In the genomic region with DNA sequence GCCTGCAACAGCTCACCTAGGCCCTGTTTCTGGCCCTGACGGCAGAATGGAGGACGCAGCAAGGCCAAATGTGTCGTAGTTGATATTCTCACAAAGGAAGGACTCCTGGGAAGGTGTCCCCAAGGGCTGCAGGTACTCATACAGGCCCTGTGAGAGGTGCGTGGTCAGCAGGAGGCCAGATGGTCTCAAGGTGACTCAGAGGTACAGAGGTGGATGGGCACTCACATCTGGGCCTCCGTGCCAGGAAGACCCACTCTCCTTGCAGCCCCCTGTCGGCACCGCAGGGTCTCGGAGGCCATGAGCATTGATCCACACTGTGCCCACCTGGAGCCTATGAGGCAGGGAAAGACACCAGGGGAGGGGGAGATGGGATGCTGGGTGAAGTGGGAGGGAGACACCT, we compare ENCODE assay signal across 28 mouse cellular contexts. TPM values are rescaled to one million over a fixed set of nuclear protein-coding genes. Genes with fewer than 3 reads are reported as not detected.
DNase-seq lines count a peak whose midpoint lies in the region; ATAC-seq and TF ChIP-seq lines count a peak whose summit lies in the region.
"Had no signal": no experiment of that assay in that cellular context is flagged by ENCODE, and none has a peak within 500 bp of the region (broad histone marks: within the 10 kb centered on the region; RNA-seq: fewer than 3 reads in every experiment).

No protein-coding gene starts in this region.

- H3K4me1 ChIP-seq in midbrain, embryonic 13.5 days (replicated peaks): 0 out of 2 replicates have a peak, but pooled peaks cover 3% of the 10 kb centered on the region
- peaks cover 3% of the 10 kb centered on the region; the same call in 1 of the 2 replicates for H3K4me1 ChIP-seq in midbrain, embryonic 11.5 days (ENCODE audit: control insufficient read depth, insufficient read depth, low read length)
- H3K4me1 ChIP-seq: forebrain, embryonic 13.5 days had no signal

- H3K36me3 ChIP-seq in midbrain, embryonic 13.5 days: peaks cover 45% of the 10 kb centered on the region
- H3K36me3 ChIP-seq in midbrain, embryonic 11.5 days (ENCODE audit: control insufficient read depth, insufficient read depth, low read length): no peaks in the 10 kb centered on the region; the same call in 1 of the 2 replicates

- intact Hi-C loops in gastrocnemius, adult 2 months (cut with DNase I): no loop called here

- TF ChIP-seq CTCF in gastrocnemius, adult 2 months (IDR thresholded peaks at IDR 0.05): no peak

- DNase-seq in adrenal gland, postnatal 14 days: peak; percentile 8
- no peak for DNase-seq in adrenal gland, adult (ENCODE audit: inconsistent age in 2 of 2, low spot score in 1 of 2)
- DNase-seq in gastrocnemius, adult 2 months: no peak
- DNase-seq in gastrocnemius, postnatal 10 days: no peak
- no peak for DNase-seq in midbrain, embryonic 11.5 days (ENCODE audit: low spot score, missing footprints)
- DNase-seq: adrenal gland, postnatal 10 days; cerebellum, adult 11 months; cerebellum, adult 2 months; cerebellum, postnatal 10 days; forebrain, postnatal 0 days; gastrocnemius, postnatal 36 days; heart, postnatal 10 days; heart, postnatal 36 days; kidney, adult 11 months had no signal

- no peak overlapping the region for H3K4me3 ChIP-seq in gastrocnemius, adult 2 months
- H3K4me3 ChIP-seq in midbrain, embryonic 13.5 days (replicated peaks): no peak overlapping the region
- no peak overlapping the region for H3K4me3 ChIP-seq in midbrain, embryonic 11.5 days (ENCODE audit: low read depth, low read length)
- H3K4me3 ChIP-seq: embryonic facial prominence, embryonic 12.5 days; embryonic facial prominence, embryonic 15.5 days; forebrain, embryonic 13.5 days; heart, embryonic 12.5 days; heart, embryonic 15.5 days; hindbrain, embryonic 10.5 days; hindbrain, embryonic 13.5 days; intestine, embryonic 15.5 days had no signal

- H3K9me3 ChIP-seq in midbrain, embryonic 13.5 days: no peaks in the 10 kb centered on the region
- H3K9me3 ChIP-seq in midbrain, embryonic 11.5 days (ENCODE audit: control insufficient read depth, low read length): no peaks in the 10 kb centered on the region
- H3K9me3 ChIP-seq: embryonic facial prominence, embryonic 12.5 days; embryonic facial prominence, embryonic 15.5 days; forebrain, embryonic 13.5 days; heart, embryonic 12.5 days; heart, embryonic 15.5 days; hindbrain, embryonic 10.5 days; hindbrain, embryonic 13.5 days; intestine, embryonic 15.5 days had no signal

- ATAC-seq in midbrain, embryonic 13.5 days: no peak
- ATAC-seq in midbrain, embryonic 11.5 days (ENCODE audit: low FRiP score): no peak
- ATAC-seq: activated CD4-positive, CD25-positive, alpha-beta regulatory T cell, adult 4 months; forebrain, embryonic 13.5 days; forebrain, postnatal 0 days; hindbrain, embryonic 16.5 days; intestine, embryonic 15.5 days had no signal

- H3K27ac ChIP-seq in gastrocnemius, adult 2 months: peak overlapping the region; percentile 12; the same call in 1 of the 2 replicates
- no peak overlapping the region for H3K27ac ChIP-seq in midbrain, embryonic 13.5 days
- H3K27ac ChIP-seq in midbrain, embryonic 11.5 days (ENCODE audit: low read depth, low read length): no peak overlapping the region
- H3K27ac ChIP-seq: embryonic facial prominence, embryonic 12.5 days; embryonic facial prominence, embryonic 15.5 days; forebrain, embryonic 13.5 days; heart, embryonic 15.5 days; hindbrain, embryonic 10.5 days; hindbrain, embryonic 13.5 days; intestine, embryonic 15.5 days had no signal

- H3K9ac ChIP-seq in midbrain, embryonic 13.5 days (replicated peaks): 0 out of 2 replicates have a peak overlapping the region, but pooled peaks have one; percentile 3
- H3K9ac ChIP-seq in midbrain, embryonic 11.5 days (ENCODE audit: low read length): no peak overlapping the region
- H3K9ac ChIP-seq: embryonic facial prominence, embryonic 12.5 days; embryonic facial prominence, embryonic 15.5 days; forebrain, embryonic 13.5 days; forebrain, postnatal 0 days; heart, embryonic 12.5 days; heart, embryonic 15.5 days; intestine, embryonic 15.5 days had no signal

- H3K27me3 ChIP-seq in midbrain, embryonic 13.5 days: no peaks in the 10 kb centered on the region
- no peaks in the 10 kb centered on the region for H3K27me3 ChIP-seq in midbrain, embryonic 11.5 days (ENCODE audit: control insufficient read depth, insufficient read depth, low read length)
- H3K27me3 ChIP-seq: embryonic facial prominence, embryonic 12.5 days; embryonic facial prominence, embryonic 15.5 days; forebrain, embryonic 13.5 days; heart, embryonic 12.5 days; heart, embryonic 15.5 days; hindbrain, embryonic 13.5 days; intestine, embryonic 15.5 days had no signal

- H3K4me2 ChIP-seq in midbrain, embryonic 13.5 days (replicated peaks): no peak overlapping the region
- no peak overlapping the region for H3K4me2 ChIP-seq in midbrain, embryonic 11.5 days
- H3K4me2 ChIP-seq: embryonic facial prominence, embryonic 12.5 days; embryonic facial prominence, embryonic 15.5 days; forebrain, embryonic 13.5 days; heart, embryonic 12.5 days; heart, embryonic 15.5 days; hindbrain, embryonic 13.5 days; intestine, embryonic 15.5 days had no signal

- 94% methylated on average over 8 of the region's 8 CpGs for WGBS in midbrain, embryonic 13.5 days
- 95% methylated on average over 8 of the region's 8 CpGs for WGBS in midbrain, embryonic 11.5 days

RNA-seq across cellular contexts. Expression of a gene that starts 8.6 kb away (rescaled TPM):
- total RNA-seq in adrenal gland, postnatal 14 days (2021): 55.6 and 58.5 TPM in 2 replicates
- total RNA-seq in gastrocnemius, adult 2 months (2021): 10 to 100 TPM; 34.7 to 39.7 TPM
- total RNA-seq in gastrocnemius, postnatal 10 days (2021): 10 to 100 TPM; 46.6 to 48.2 TPM
- 93.0 and 96.0 TPM in 2 replicates for polyA plus RNA-seq in midbrain, embryonic 13.5 days (2015; fragmentation: Nextera tagmentation; extraction: Ambion mirVana)
- polyA plus RNA-seq in midbrain, embryonic 11.5 days (2014; fragmentation: Nextera tagmentation; extraction: Ambion mirVana): 104 and 105 TPM in 2 replicates

RNA-seq across cellular contexts. Expression of a gene that starts 8.9 kb away (rescaled TPM):
- total RNA-seq in adrenal gland, postnatal 14 days (2021): 59.8 and 59.9 TPM in 2 replicates
- total RNA-seq in gastrocnemius, adult 2 months (2021): 10 to 100 TPM; 11.6 to 15.1 TPM
- total RNA-seq in gastrocnemius, postnatal 10 days (2021): 10 to 100 TPM; 23.9 to 28.6 TPM
- polyA plus RNA-seq in midbrain, embryonic 13.5 days (2015; fragmentation: Nextera tagmentation; extraction: Ambion mirVana): 24.7 and 27.2 TPM in 2 replicates
- 22.0 and 25.7 TPM in 2 replicates for polyA plus RNA-seq in midbrain, embryonic 11.5 days (2014; fragmentation: Nextera tagmentation; extraction: Ambion mirVana)

RNA-seq across cellular contexts. Expression of a gene that starts 9.2 kb away (rescaled TPM):
- total RNA-seq in adrenal gland, postnatal 14 days (2021): 13.3 and 25.0 TPM in 2 replicates
- total RNA-seq in gastrocnemius, adult 2 months (2021): 1 to 10 TPM; 2.2 to 3.3 TPM
- total RNA-seq in gastrocnemius, postnatal 10 days (2021): 1 to 10 TPM; 2.3 to 4.3 TPM
- 0.82 and 1.3 TPM in 2 replicates for polyA plus RNA-seq in midbrain, embryonic 13.5 days (2015; fragmentation: Nextera tagmentation; extraction: Ambion mirVana)
- polyA plus RNA-seq in midbrain, embryonic 11.5 days (2014; fragmentation: Nextera tagmentation; extraction: Ambion mirVana): 0.40 and 0.97 TPM in 2 replicates

RNA-seq across cellular contexts. Expression of a gene that starts 9.4 kb away (rescaled TPM):
- total RNA-seq in adrenal gland, postnatal 14 days (2021): not detected in 2 replicates
- total RNA-seq in gastrocnemius, adult 2 months (2021): under 1 TPM in 1 of 2 experiments, not detected in 1; 0.26 TPM
- not detected for total RNA-seq in gastrocnemius, postnatal 10 days (2021)
- 0.24 TPM in 1 of 2 replicates, not detected in the other for polyA plus RNA-seq in midbrain, embryonic 13.5 days (2015; fragmentation: Nextera tagmentation; extraction: Ambion mirVana)
- 0.17 and 0.60 TPM in 2 replicates for polyA plus RNA-seq in midbrain, embryonic 11.5 days (2014; fragmentation: Nextera tagmentation; extraction: Ambion mirVana)
- total RNA-seq: adrenal gland, adult 18-20 months; adrenal gland, postnatal 10 days; adrenal gland, postnatal 4 days; forebrain, postnatal 0 days; gastrocnemius, adult 8-10 months; gastrocnemius, postnatal 36 days; heart, postnatal 10 days; heart, postnatal 36 days had no signal
- polyA plus RNA-seq: activated CD4-positive, CD25-positive, alpha-beta regulatory T cell, adult 4 months; forebrain, postnatal 0 days; heart, embryonic 15.5 days had no signal

RNA-seq across cellular contexts. Expression of a gene that starts 16.9 kb away (rescaled TPM):
- 1,693 and 2,079 TPM in 2 replicates for total RNA-seq in adrenal gland, postnatal 14 days (2021)
- 100 to 1,000 TPM; 552 to 624 TPM for total RNA-seq in gastrocnemius, adult 2 months (2021)
- total RNA-seq in gastrocnemius, postnatal 10 days (2021): 1,000 to 10,000 TPM; 1,164 to 1,215 TPM
- polyA plus RNA-seq in midbrain, embryonic 13.5 days (2015; fragmentation: Nextera tagmentation; extraction: Ambion mirVana): 838 and 877 TPM in 2 replicates
- 1,212 and 1,290 TPM in 2 replicates for polyA plus RNA-seq in midbrain, embryonic 11.5 days (2014; fragmentation: Nextera tagmentation; extraction: Ambion mirVana)
